Mouse (Mus musculus): ENCODE results near the gene Rsu1. TPM values are rescaled to one million over a fixed set of nuclear protein-coding genes. Genes with fewer than 3 reads are reported as not detected.

Gene Rsu1
- polyA plus RNA-seq, 1 experiment from 2014 or later, result 64.4 TPM

DNA sequence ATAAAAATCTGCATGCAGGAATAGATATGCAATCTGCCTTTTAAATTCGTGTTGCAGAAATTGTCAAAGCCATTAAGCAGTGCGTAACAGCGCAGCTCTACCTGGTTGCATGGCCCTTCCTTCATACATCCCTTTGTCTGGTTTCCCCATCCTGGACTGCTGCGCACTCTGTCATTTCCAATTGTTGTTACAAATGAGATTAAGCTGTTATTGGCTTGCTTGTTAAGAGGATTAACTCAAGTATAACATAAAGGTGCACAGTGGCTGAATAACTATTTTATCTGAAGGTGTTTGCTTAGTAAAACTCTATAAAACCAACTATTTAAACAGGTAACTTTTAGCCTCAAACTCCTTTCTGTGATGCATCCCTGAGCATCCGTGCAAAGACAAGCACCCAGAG lies 150.8 kb downstream of the Rsu1 start:
- Histone ChIP-seq H3K9ac (ENCODE audit: low read length) (no peak overlapping the region), H3K4me3 (ENCODE audit: low read depth, low read length) (no peak overlapping the region), H3K27me3 (ENCODE audit: control insufficient read depth, insufficient read depth, low read length) (no peaks in the 10 kb centered on the region), H3K27ac (ENCODE audit: low read depth, low read length) (no peak overlapping the region), H3K9me3 (ENCODE audit: control insufficient read depth, low read length) (no peaks in the 10 kb centered on the region), H3K36me3 (ENCODE audit: control insufficient read depth, insufficient read depth, low read length) (no peaks in the 10 kb centered on the region), H3K4me2 (ENCODE audit: low read depth, low read length, severe bottlenecking) (no peak overlapping the region), H3K4me1 (replicated peaks; ENCODE audit: control insufficient read depth, insufficient read depth, low read length) (no peaks in the 10 kb centered on the region)
- DNase-seq (ENCODE audit: low spot score) (no peak), ATAC-seq (replicated peaks; ENCODE audit: low FRiP score) (no peak)
- 73% methylated on average over 5 of the region's 5 CpGs for WGBS

DNA sequence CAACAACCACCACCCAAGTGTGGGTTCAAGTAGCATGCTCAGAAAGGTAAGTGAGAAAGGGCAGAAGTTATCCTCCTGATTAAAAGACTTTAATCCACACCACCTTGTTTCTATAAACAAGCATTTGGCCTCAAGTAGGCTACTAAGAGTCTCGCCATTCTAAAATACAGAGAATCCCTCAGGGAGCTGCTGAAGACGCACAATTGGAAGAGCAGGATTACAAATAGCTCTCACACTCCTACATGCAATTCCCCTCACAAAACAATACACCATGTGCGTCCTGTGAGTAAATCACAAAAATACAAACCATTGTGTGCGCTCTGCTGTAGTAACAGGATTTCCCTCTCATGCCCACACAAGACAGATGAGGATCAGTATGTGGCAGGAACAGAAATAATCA lies 153.3 kb downstream of the Rsu1 start:
- no peaks in the 10 kb centered on the region for H3K36me3 ChIP-seq (ENCODE audit: control insufficient read depth, insufficient read depth, low read length)
- no peak overlapping the region for H3K4me2 ChIP-seq (ENCODE audit: low read depth, low read length, severe bottlenecking)
- no peak for ATAC-seq (replicated peaks; ENCODE audit: low FRiP score)
- H3K9ac ChIP-seq (ENCODE audit: low read length), result no peak overlapping the region
- no peak for DNase-seq (ENCODE audit: low spot score)
- H3K9me3 ChIP-seq (ENCODE audit: control insufficient read depth, low read length), result no peaks in the 10 kb centered on the region
- no peak overlapping the region for H3K27ac ChIP-seq (ENCODE audit: low read depth, low read length)
- no peak overlapping the region for H3K4me3 ChIP-seq (ENCODE audit: low read depth, low read length)
- H3K4me1 ChIP-seq (replicated peaks; ENCODE audit: control insufficient read depth, insufficient read depth, low read length), result no peaks in the 10 kb centered on the region
- 70% methylated on average over 4 of the region's 4 CpGs for WGBS
- H3K27me3 ChIP-seq (ENCODE audit: control insufficient read depth, insufficient read depth, low read length), result no peaks in the 10 kb centered on the region

DNA sequence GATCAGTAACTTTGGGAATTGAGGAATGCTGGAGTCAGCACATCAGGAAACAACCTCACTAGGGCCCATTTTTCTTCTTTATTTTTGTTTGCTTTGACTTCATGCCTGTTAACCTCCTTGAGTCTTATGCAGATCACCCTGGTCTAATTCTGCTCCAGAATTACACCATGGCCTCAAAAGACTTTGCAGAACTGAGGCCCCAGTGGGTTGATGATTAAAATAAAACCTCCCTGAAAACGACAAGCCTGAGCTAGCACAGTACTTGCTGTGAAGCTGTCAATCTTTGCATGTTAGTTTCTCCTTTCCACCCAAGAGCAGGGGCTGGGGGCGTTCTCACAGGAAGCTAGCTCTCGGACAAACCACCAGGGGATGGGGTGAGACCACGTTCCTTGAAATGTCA lies 164.7 kb downstream of the Rsu1 start:
- Histone ChIP-seq H3K4me1 (replicated peaks; ENCODE audit: control insufficient read depth, insufficient read depth, low read length) (no peaks in the 10 kb centered on the region), H3K27ac (ENCODE audit: low read depth, low read length) (no peak overlapping the region), H3K4me2 (ENCODE audit: low read depth, low read length, severe bottlenecking) (no peak overlapping the region), H3K9ac (ENCODE audit: low read length) (no peak overlapping the region), H3K4me3 (ENCODE audit: low read depth, low read length) (no peak overlapping the region), H3K27me3 (ENCODE audit: control insufficient read depth, insufficient read depth, low read length) (no peaks in the 10 kb centered on the region), H3K9me3 (ENCODE audit: control insufficient read depth, low read length) (no peaks in the 10 kb centered on the region), H3K36me3 (ENCODE audit: control insufficient read depth, insufficient read depth, low read length) (no peaks in the 10 kb centered on the region)
- 43% methylated on average over 4 of the region's 4 CpGs for WGBS
- DNase-seq (ENCODE audit: low spot score) (no peak), ATAC-seq (replicated peaks; ENCODE audit: low FRiP score) (no peak)

DNA sequence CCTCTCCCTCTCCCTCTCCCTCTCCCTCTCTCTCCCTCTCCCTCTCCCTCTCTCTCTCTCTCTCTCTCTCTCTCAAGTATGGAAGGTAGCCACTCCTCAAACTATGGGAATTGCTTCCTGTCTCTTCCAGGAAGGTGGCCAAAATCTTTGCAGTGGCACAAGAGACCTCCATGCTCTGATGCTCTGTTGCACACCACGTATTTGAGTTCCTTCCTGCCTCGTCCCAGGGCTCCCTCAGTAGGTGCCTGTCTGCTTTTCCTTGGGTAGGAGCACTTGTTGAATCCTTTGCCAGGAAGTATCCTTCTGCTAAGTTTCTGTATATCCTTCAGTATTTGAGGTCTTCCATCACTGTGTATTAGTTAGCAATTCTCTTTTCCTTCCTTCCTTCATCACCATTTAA lies 166.8 kb downstream of the Rsu1 start:
- WGBS, result 59% methylated on average over 2 of the region's 2 CpGs
- Histone ChIP-seq H3K4me3 (ENCODE audit: low read depth, low read length) (no peak overlapping the region), H3K9ac (ENCODE audit: low read length) (no peak overlapping the region), H3K27ac (ENCODE audit: low read depth, low read length) (no peak overlapping the region), H3K4me2 (ENCODE audit: low read depth, low read length, severe bottlenecking) (no peak overlapping the region), H3K36me3 (ENCODE audit: control insufficient read depth, insufficient read depth, low read length) (no peaks in the 10 kb centered on the region), H3K27me3 (ENCODE audit: control insufficient read depth, insufficient read depth, low read length) (no peaks in the 10 kb centered on the region), H3K9me3 (ENCODE audit: control insufficient read depth, low read length) (no peaks in the 10 kb centered on the region), H3K4me1 (replicated peaks; ENCODE audit: control insufficient read depth, insufficient read depth, low read length) (no peaks in the 10 kb centered on the region)
- DNase-seq (ENCODE audit: low spot score), result no peak
- no peak for ATAC-seq (replicated peaks; ENCODE audit: low FRiP score)

DNA sequence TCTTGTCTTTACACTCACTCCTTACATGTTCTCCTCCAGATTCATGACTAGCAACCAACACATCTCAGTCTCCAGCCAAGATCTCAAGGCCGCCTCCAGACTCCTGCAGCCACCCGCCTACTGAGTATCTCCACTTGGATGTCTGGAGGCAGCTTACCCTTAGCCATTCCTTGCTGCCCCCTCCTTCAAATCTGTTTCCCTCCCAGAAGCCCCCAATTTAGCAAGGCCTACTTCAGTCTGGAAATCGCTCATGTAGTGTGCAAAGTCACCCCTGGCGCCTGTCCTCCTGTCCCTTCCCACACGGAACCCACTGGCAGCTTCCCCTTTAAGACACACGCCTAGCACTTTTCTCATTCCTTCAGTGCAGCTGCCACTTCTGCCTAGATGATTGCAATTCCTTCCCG lies 167.4 kb downstream of the Rsu1 start:
- Histone ChIP-seq H3K4me3 (ENCODE audit: low read depth, low read length) (no peak overlapping the region), H3K36me3 (ENCODE audit: control insufficient read depth, insufficient read depth, low read length) (no peaks in the 10 kb centered on the region), H3K27ac (ENCODE audit: low read depth, low read length) (no peak overlapping the region), H3K27me3 (ENCODE audit: control insufficient read depth, insufficient read depth, low read length) (no peaks in the 10 kb centered on the region), H3K4me1 (replicated peaks; ENCODE audit: control insufficient read depth, insufficient read depth, low read length) (no peaks in the 10 kb centered on the region), H3K4me2 (ENCODE audit: low read depth, low read length, severe bottlenecking) (no peak overlapping the region), H3K9ac (ENCODE audit: low read length) (no peak overlapping the region), H3K9me3 (ENCODE audit: control insufficient read depth, low read length) (no peaks in the 10 kb centered on the region)
- ATAC-seq (replicated peaks; ENCODE audit: low FRiP score) (no peak), DNase-seq (ENCODE audit: low spot score) (no peak)
- WGBS, result 76% methylated on average over 7 of the region's 7 CpGs

DNA sequence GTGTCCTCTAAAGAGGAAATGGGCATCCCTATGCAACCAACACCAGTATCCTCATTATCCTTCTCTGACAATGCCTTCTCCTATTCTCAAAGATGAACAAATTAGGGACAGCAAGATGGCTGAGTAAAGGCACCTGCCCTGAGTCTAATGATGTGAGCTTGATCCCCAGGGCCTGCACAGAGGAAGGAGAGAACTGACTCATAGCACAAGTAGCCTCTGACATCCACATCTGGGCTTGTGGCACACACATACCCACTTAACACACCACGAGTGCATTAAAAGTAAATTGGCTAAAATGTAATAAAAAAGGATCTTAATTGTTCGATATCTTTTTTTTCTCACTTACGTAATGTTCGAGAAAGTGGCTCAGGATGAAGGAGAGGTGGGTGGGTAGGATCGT lies 177.2 kb downstream of the Rsu1 start:
- H3K4me3 ChIP-seq (ENCODE audit: low read depth, low read length), result no peak overlapping the region
- no peak overlapping the region for H3K27ac ChIP-seq (ENCODE audit: low read depth, low read length)
- no peaks in the 10 kb centered on the region for H3K9me3 ChIP-seq (ENCODE audit: control insufficient read depth, low read length)
- H3K36me3 ChIP-seq (ENCODE audit: control insufficient read depth, insufficient read depth, low read length), result no peaks in the 10 kb centered on the region
- H3K4me1 ChIP-seq (replicated peaks; ENCODE audit: control insufficient read depth, insufficient read depth, low read length), result no peaks in the 10 kb centered on the region
- no peak for ATAC-seq (replicated peaks; ENCODE audit: low FRiP score)
- no peaks in the 10 kb centered on the region for H3K27me3 ChIP-seq (ENCODE audit: control insufficient read depth, insufficient read depth, low read length)
- WGBS, result 96% methylated on average over 5 of the region's 5 CpGs
- DNase-seq (ENCODE audit: low spot score), result no peak
- no peak overlapping the region for H3K9ac ChIP-seq (ENCODE audit: low read length)
- no peak overlapping the region for H3K4me2 ChIP-seq (ENCODE audit: low read depth, low read length, severe bottlenecking)

DNA sequence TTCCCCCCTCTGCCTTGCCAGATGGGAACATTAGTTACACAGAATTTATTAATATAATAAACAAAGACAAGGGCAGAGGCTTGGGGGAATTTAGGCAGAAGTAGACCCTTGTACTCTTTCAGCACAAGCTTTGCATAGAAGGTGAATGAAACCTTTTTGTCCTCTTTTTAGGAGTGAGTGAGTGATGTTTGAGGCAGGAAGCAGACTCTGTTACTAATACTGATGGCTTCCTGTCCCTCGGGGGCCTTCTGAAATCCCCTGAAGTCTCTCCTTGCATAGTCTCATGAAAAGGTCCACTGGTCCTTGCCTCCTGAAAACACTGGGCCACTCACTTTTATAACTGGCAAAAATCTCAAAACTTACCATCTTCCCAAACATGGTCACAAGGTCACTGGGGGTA lies 177.6 kb downstream of the Rsu1 start:
- Histone ChIP-seq H3K9ac (ENCODE audit: low read length) (no peak overlapping the region), H3K4me3 (ENCODE audit: low read depth, low read length) (no peak overlapping the region), H3K36me3 (ENCODE audit: control insufficient read depth, insufficient read depth, low read length) (no peaks in the 10 kb centered on the region), H3K27ac (ENCODE audit: low read depth, low read length) (no peak overlapping the region), H3K4me1 (replicated peaks; ENCODE audit: control insufficient read depth, insufficient read depth, low read length) (no peaks in the 10 kb centered on the region), H3K4me2 (ENCODE audit: low read depth, low read length, severe bottlenecking) (no peak overlapping the region), H3K27me3 (ENCODE audit: control insufficient read depth, insufficient read depth, low read length) (no peaks in the 10 kb centered on the region), H3K9me3 (ENCODE audit: control insufficient read depth, low read length) (no peaks in the 10 kb centered on the region)
- DNase-seq (ENCODE audit: low spot score) (no peak), ATAC-seq (replicated peaks; ENCODE audit: low FRiP score) (no peak)
- 91% methylated on average over 1 of the region's 1 CpGs for WGBS

DNA sequence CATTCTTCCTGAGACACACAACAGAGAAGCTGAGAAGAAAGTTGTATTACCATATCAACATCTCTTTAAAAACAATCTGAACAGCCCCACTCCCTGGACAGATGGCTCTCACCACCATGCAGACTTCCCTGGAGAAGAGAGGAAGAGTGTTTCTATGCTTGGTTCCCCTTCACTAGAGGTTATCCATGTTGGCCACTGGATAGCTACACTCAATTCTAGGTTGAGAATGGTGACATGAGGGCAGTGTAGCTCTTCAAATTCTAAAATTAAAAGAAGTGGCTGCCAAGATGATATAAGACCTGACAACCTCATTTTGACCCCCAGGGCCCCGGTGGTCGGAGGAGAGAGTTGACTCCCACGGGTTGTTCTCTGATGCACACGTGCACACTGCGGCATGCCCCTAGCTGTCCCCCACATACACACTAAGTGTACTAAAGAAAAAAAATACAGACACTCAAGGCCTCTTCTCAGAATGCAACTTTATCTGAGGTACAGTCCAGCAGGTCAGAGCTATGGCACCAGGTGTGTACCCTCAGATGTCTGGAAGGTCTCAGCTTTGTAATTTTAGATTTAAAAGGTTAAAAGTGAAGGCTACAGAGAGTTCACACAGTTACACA lies 179.7 kb downstream of the Rsu1 start:
- Histone ChIP-seq H3K4me3 (ENCODE audit: low read depth, low read length) (no peak overlapping the region), H3K27ac (ENCODE audit: low read depth, low read length) (no peak overlapping the region), H3K4me2 (ENCODE audit: low read depth, low read length, severe bottlenecking) (no peak overlapping the region), H3K36me3 (ENCODE audit: control insufficient read depth, insufficient read depth, low read length) (no peaks in the 10 kb centered on the region), H3K4me1 (replicated peaks; ENCODE audit: control insufficient read depth, insufficient read depth, low read length) (no peaks in the 10 kb centered on the region), H3K9me3 (ENCODE audit: control insufficient read depth, low read length) (no peaks in the 10 kb centered on the region), H3K27me3 (ENCODE audit: control insufficient read depth, insufficient read depth, low read length) (no peaks in the 10 kb centered on the region), H3K9ac (ENCODE audit: low read length) (no peak overlapping the region)
- DNase-seq (ENCODE audit: low spot score) (no peak), ATAC-seq (replicated peaks; ENCODE audit: low FRiP score) (no peak)
- WGBS, result 93% methylated on average over 5 of the region's 5 CpGs

DNA sequence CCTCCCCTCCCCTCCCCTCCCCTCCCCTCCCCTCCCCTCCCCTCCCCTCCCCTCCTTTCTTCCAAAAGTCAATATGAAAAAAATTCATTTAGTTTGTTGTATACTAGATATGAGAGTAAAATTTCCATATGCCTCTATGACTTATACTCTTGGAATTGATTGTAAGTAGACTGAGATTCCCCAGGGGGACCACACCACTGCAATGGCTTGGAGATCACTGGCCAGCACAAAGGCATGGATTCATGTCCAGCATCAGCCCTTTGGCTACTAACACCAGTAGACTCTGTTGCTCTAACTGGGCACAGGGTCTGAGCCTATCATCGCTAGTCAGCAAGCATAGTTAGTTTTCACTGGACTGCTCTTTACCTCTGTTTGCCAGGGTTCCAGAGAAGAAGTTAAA lies 180.4 kb downstream of the Rsu1 start:
- WGBS, result 93% methylated on average over 1 of the region's 1 CpGs
- Histone ChIP-seq H3K4me1 (replicated peaks; ENCODE audit: control insufficient read depth, insufficient read depth, low read length) (no peaks in the 10 kb centered on the region), H3K36me3 (ENCODE audit: control insufficient read depth, insufficient read depth, low read length) (no peaks in the 10 kb centered on the region), H3K9ac (ENCODE audit: low read length) (no peak overlapping the region), H3K27ac (ENCODE audit: low read depth, low read length) (no peak overlapping the region), H3K27me3 (ENCODE audit: control insufficient read depth, insufficient read depth, low read length) (no peaks in the 10 kb centered on the region), H3K4me3 (ENCODE audit: low read depth, low read length) (no peak overlapping the region), H3K9me3 (ENCODE audit: control insufficient read depth, low read length) (no peaks in the 10 kb centered on the region), H3K4me2 (ENCODE audit: low read depth, low read length, severe bottlenecking) (no peak overlapping the region)
- ATAC-seq (replicated peaks; ENCODE audit: low FRiP score), result no peak
- no peak for DNase-seq (ENCODE audit: low spot score)

All from forebrain, embryonic 11.5 days (tissue).